Mouse (Mus musculus) left cerebral cortex, adult 11 months (tissue): ENCODE measurements around the gene Olfm1.

Source experiments
- DNase-seq: peaks from one replicate; pipeline ENCODE4 v3.0.0; 2022; ENCODE audit warnings: low spot score

Gene Olfm1

DNA sequence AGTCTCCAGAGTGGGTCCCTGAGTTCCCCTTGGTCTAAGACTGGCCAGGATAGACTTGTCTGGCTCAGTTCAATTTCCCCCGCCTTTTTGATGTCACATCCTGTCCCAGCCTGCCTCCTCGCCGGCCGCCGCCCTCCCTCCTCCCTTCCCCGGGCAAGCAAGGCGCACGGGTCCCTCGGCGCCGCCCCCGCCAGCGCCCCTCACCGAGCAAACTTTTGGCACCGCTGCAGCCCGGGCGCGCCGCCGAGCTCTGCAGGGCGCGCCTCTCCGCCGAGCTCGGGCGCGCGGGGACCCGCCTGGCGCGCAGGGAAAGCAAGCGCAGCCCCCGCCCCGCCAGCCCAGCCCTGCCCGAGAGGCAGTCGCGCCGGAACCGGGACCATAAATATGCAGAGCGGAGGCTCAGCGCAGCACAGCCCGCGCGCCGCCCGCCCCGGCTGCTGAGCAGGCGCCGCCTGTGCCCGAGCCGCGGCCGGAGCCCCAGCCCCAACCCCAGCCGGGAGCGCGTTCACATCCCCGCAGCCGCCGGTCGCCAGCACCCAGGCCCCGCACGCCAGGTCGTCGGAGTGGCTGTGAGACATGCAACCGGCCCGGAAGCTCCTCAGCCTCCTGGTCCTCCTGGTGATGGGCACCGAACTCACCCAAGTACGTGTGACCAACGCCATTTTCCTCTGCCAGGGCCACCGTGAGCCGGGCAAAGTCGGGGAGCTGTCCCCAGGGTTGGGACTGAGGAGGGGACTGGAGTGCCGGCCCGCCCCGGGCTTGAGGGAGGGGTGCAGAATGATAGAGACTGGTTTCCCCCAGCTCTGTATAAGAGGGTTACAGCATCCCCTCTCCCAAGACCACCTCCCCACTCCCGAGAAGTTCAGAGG is at the start of gene Olfm1:
TSS of gene Olfm1 (plus strand) at position 172 of the 869 bp plus-strand sequence.
- peak; percentile 73 for DNase-seq

- DNase-seq, result no peak
Observed at GRCm38 (mm10) chr2:28143417-28144045, 49.3 kb upstream of the Olfm1 start.

DNA sequence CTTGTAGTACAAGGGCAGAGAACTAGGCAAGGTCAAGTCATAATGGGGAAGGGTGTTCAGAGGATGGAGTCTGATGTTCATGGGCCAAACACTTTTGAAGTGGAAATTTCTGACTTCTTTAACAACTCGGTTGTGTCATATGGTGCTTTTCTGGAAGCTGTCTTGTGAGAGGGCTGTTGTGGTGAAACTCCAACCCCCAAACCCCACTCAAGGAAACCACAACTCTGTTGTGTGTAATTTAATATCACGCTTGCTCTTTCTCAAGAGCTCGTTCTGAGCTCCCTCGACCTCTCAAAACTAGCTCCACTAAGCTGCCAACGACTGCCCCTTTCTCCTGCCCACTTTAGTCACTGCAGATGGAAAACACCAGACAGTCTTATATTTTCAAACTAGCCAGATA is 47.1 kb upstream of the Olfm1 start:
- DNase-seq, result no peak

DNA sequence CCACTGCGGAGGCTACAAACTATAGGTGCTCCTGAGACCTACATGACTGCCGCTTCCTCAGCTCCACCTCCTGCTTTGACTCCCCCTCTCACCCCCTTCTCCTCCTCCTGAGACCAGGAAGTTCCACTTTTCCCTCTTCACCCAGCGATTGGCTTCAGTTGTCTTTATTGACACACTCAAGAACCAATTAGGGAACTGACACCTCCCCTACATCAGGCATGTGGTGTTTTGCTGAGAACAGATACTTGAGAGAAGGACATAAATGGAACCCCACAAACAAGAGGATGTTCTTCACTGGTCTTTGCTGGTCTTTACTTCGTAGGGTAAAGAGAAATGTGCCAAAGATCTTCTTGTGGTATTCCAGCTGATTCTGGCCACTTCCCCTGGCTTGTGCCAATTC is 46.6 kb upstream of the Olfm1 start:
- DNase-seq, result no peak

DNA sequence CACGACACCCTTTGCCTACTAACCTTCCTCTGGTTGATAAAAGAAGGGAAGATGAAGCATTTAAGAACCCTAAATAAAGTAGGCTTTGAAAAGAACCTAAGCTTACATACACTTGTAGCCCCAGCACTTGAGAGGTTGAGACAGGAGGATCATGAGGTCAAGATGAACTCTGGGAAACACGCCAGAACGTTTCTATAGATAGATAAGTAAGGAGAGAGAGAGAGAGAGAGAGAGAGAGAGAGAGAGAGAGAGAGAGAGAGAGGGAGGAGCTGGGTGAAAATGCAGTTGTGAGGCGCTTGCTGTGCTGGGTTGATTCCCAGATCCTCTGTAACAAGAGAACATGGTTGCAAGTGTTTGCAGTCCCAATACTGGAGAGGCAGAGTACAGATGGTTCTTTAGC is 46.1 kb upstream of the Olfm1 start:
- no peak for DNase-seq

- DNase-seq, result no peak
Observed at GRCm38 (mm10) chr2:28147248-28147794, 45.5 kb upstream of the Olfm1 start.

DNA sequence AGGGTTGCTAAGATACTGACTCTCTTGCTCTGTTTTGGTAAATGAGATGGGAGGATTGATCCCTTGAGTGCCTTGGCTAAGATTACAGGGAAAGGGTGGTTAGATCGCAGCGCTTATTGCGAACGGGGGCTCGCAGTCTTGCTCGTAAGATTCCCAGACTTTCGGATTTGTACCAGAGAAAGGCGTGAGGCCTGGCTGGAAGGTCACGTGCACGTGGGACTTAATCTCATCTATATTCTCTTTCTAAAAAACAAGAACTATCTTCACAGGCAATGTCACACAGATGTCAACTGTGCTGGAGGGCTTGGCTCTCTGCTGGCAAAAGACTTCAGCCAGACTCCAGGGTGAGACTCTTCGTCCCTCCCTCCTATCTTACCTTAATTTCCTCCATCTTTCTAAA is 43.1 kb upstream of the Olfm1 start:
- no peak for DNase-seq

DNA sequence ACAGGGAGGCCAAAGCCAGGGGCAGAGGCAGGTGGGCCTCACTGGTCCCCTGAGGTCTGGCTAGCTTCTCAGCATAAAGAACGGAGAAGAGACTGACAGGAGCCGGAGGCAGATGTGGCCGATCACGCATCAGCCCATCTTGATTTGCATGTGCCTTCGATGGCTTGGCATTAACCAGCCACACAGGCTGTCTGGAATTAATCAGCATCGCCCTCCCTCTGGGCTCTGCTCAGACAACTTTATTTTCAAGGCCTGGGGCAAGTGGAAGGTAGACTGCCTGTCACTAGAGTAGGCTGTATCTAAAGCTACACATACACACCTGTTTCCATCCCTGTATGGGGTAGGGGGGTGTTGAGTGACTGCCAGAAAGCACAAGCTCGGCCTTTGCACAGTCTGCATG is 32.2 kb upstream of the Olfm1 start:
- DNase-seq, result no peak

DNA sequence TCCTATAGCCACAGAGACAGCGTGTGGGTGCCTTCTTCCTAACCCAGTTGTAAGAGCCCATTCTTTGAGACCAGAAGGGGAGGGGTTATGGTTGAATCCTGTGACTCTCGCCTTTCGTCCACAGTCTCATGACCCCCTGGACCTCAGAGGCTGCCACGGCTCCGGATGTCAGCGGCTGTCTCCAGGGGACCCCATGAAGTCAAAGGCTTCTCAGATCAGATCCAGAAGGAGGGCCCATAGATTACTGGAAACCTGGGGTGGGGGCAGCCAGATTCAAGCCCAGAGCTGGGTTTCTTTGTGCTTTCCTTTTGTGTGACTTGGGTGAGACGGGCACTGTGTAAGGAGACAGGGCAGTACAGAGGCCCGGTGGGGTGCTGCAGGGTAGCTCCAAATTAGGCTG is 27.2 kb upstream of the Olfm1 start:
- DNase-seq, result no peak

GRCm38 (mm10) chr2:28169336-28169735 is 23.5 kb upstream of the Olfm1 start:
- DNase-seq, result peak; percentile 78

DNA sequence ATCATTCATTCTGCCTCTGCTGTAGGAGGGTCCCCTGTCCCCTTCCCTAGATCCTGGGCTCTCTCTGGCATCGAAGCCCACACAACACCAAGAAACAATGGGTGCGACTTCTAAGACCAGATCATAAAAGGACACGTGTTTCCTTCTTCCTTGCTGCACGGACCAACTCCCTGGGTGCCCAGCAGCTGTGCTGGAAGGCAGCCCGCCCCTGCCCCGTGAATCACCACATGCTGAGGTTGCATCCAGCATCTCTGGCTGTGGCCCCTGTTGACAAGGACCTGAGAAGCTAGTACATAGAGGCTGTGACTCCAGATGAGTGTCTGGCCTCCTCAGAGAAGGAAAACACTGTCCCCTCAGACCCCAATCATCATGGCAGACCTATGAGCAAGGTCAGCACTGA is 20.8 kb upstream of the Olfm1 start:
- DNase-seq, result no peak

GRCm38 (mm10) chr2:28173225-28174141 is 19.3 kb upstream of the Olfm1 start:
- no peak for DNase-seq

- no peak for DNase-seq
Observed at GRCm38 (mm10) chr2:28174441-28174840, 18.4 kb upstream of the Olfm1 start.

DNA sequence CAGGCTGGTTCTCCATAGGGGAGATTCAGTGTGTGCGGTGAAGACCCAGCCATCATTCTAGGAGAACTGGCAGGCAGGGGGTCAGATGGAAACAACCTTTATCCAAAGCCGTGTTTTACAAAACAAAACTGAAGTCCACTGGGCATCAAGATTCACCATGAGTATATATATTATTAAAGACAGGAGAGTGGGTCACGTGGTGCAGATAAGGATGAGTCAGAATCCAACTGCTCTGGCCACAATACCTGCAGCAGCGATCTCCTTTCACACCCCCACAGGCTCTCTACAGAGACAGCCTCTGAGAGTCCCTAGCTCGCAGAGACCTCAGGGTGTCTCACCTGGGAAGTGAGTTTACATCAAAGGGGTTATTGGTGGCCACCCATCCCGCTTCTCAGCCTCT is 14.2 kb upstream of the Olfm1 start:
- no peak for DNase-seq

DNA sequence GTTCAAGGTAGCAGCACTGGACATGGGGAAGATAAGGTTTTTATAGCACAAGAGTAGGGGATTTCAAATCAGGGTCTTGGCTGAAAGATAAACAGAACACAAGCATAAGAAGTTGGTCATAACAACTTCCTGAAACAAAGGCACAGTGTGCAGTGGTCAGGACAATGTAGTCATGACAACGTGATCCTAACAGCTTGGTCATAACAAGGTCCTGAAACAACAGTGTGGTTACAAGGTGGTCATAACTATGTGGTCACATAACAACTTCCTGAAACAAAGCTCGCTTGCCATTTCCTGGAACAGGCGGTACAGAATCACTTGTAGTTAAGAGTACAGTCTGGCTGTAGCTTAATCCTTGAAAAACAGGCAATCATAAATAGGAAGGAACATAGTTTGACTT is 12.7 kb upstream of the Olfm1 start:
- DNase-seq, result no peak

GRCm38 (mm10) chr2:28188398-28188944 is 4.3 kb upstream of the Olfm1 start:
- no peak for DNase-seq

GRCm38 (mm10) chr2:28193690-28194087 is 897 bp downstream of the Olfm1 start:
- no peak for DNase-seq

DNA sequence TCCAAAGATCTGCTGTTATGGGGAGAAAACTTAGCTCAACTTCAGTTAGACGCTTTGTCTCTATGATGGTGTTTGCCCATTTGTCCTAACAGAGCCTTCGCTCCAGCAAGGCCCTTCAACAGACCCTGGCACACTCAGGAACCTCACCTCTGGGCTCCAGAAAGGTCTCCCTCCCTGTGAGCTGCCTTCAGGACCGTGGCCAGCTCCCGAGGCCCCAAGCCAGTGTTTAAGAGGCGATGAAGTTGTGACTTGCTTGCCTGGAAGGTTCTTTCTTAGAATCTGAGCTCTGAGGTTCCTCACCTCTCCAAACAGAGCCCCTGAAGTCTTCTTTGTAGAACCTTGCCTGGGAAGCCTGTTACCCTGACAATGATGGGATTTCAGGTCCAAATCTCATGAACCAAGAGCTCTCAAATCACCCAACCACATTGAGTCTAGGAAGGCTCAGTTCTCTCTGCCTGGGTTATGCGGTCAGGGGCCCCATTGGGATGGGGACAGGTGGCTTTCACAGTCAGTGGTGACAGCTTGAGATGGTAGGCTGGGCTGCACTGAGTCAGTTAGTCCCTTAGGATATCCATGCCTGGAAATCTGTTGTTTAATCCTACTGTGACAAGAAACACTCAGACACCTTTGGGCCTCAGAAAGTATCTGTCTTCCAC is 2.3 kb downstream of the Olfm1 start:
- DNase-seq, result no peak

DNA sequence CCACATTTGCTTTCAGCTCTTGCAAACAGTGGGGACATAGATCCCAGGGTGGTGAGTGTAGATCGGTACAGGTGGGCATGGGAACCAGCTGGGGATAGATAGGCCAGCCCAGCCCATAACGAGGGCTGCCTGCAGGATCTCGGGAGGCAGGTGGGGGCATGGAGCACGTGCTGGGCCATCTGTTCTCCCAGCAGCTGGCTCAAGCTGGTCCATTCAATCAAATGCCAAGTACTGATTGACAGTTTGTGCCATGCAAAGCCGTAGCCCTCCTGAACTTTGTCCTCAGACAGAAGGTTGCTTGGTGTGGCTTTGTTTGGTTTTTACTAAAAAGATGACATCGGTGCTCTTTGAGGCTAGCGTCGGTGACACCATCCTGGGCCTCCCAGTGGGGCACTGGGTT is 2.9 kb downstream of the Olfm1 start:
- no peak for DNase-seq

DNA sequence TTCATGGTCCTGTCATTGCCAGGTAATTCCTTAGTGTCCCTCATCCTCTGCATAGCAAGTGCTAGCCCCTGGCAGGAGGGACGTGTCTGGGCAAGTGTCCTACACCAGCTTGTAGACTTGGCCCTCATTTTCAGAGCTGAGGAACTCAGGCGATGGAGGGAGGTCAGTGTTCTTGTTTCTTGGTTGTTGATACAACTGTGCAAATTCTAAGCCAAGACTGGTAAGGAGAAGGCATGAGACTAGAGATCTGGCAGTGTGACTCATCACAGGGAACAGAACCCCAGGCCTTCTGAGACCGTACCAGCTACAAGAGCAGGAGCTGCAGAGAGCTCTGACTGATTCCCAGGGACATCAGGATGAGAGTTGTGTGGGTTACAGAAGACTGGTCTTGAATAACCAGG is 8.6 kb downstream of the Olfm1 start:
- no peak for DNase-seq

DNA sequence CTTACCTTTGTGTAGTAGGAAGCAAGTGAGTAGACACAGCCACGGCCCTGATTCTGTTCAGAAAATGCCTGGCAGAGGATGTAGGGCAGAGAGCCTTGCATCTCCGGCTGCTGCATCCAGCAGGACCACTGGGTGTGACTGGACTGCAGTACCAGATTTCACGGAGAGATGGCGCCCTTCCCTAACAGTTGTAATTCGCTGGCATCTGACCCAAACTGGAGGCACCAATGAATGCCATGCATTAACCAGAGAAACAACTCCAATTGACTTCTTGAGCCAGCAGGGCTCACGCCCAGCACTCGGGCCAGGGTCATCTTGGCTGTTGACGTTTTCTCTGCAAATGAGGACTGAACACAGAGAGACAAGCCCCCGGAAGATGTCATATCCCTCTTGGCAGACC is 11.4 kb downstream of the Olfm1 start:
- peak; percentile 91 for DNase-seq
